Mouse (Mus musculus) liver, embryonic 16.5 days (tissue): ENCODE results near the gene Ptprr. TPM values are rescaled to one million over a fixed set of nuclear protein-coding genes. Genes with fewer than 3 reads are reported as not detected.

Experiments
- ATAC-seq: fragments of 200-750 bp; cut with Nextera tagmentation; 2 replicates; pipeline ENCODE4 v1.8.0; 2017; ENCODE audit warnings: low read depth, mild to moderate bottlenecking, moderate number of reproducible peaks, moderate library complexity
- H3K27ac ChIP-seq: fragments of 300-500 bp; sonication (generic); 2 replicates; pipeline ENCODE4 v1.5.1; 2014; ENCODE audit warnings: mild to moderate bottlenecking, low read length
- H3K27me3 ChIP-seq: fragments of 300-500 bp; sonication (generic); 2 replicates; pipeline ENCODE4 v1.6.1; 2014; ENCODE audit warnings: low read depth, low read length, mixed read lengths; ENCODE audit not compliant: control insufficient read depth, insufficient read depth
- H3K36me3 ChIP-seq: fragments of 300-500 bp; sonication (generic); 2 replicates; pipeline ENCODE4 v1.6.1; 2014; ENCODE audit warnings: mild to moderate bottlenecking; ENCODE audit not compliant: control insufficient read depth, insufficient read depth
- H3K4me1 ChIP-seq: fragments of 300-500 bp; sonication (generic); 2 replicates; pipeline ENCODE4 v1.6.1; 2014; ENCODE audit warnings: low read depth, low read length, mixed read lengths; ENCODE audit not compliant: control insufficient read depth
- H3K4me2 ChIP-seq: fragments of 300-500 bp; sonication (generic); 2 replicates; pipeline ENCODE4 v1.6.1; 2014; ENCODE audit warnings: low read depth, low read length, mixed read lengths
- H3K4me3 ChIP-seq: fragments of 300-500 bp; sonication (generic); 2 replicates; pipeline ENCODE4 v1.5.1; 2014; ENCODE audit warnings: low read depth, mild to moderate bottlenecking, low read length
- H3K9ac ChIP-seq: fragments of 300-500 bp; sonication (generic); 2 replicates; pipeline ENCODE4 v1.6.1; 2014; ENCODE audit warnings: low read depth, low read length
- H3K9me3 ChIP-seq: fragments of 300-500 bp; sonication (generic); replicated peaks from 2 replicates; pipeline ENCODE4 v1.6.1; 2016; ENCODE audit warnings: low read length; ENCODE audit not compliant: control insufficient read depth
- WGBS: fragments of 180-500 bp; shearing (Covaris S2); extraction: QIAGEN DNeasy Blood & Tissue Kit; methylation state at CpG from one replicate; pipeline ENCODE4 v1.1.7; 2014; ENCODE audit not compliant: insufficient replicate concordance; 5-methylcytosine and 5-hydroxymethylcytosine counted together
- polyA plus RNA-seq: library from polyadenylated mRNA; unstranded; fragments of >200 nt; fragmentation: Nextera tagmentation; extraction: Ambion mirVana; gene quantifications from 2 replicates; pipeline ENCODE4 v1.2.1, GENCODE M21; 2015

Gene Ptprr
- polyA plus RNA-seq, 1 experiment from 2014 or later: 0.22 TPM

DNA sequence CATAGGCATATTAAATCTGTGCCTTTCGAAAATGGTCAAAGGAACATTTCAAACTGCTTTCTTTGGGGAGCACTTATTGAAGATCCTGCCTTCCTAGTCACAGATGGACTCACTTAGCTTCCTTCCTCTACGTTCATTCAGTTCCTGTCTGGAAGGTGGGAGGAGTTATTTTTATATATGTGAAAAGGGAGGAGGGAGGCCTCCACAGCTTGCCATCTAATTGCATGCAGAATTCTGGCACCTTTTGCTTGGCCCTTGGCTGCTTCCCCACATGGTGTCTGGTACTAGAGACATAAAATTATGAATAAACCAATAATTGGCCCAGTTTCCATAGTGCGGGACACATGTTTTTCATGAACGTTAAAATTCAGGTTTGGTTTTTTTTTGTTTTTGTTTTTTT lies 90.2 kb downstream of the Ptprr start:
- H3K9me3 ChIP-seq: no peaks in the 10 kb centered on the region
- H3K27ac ChIP-seq: no peak overlapping the region
- no peaks in the 10 kb centered on the region for H3K36me3 ChIP-seq
- H3K4me2 ChIP-seq: no peak overlapping the region
- no peak overlapping the region for H3K9ac ChIP-seq
- H3K27me3 ChIP-seq: no peaks in the 10 kb centered on the region
- WGBS: 46% methylated on average over 4 of the region's 4 CpGs
- no peak overlapping the region for H3K4me3 ChIP-seq
- H3K4me1 ChIP-seq: no peaks in the 10 kb centered on the region
- ATAC-seq: no peak

DNA sequence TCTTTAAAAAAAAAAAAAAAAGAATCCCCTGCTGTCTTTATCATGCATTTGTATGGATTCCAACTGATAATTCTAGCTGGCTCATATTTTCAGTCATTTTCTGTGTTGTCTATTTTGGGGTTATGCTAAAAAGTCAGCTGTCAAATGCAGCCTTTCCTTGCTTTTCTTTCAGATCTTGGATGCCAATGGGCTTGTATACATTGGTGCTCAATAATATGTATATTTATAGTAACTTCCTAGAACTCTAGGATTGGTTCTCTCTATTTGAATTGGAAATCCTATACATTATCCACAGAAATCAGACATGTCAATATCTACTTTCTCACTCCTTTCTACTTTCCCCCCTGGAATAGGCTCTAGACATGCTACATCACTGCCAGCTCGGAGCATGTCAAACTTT lies 90.7 kb downstream of the Ptprr start:
- no peak overlapping the region for H3K4me3 ChIP-seq
- H3K36me3 ChIP-seq: no peaks in the 10 kb centered on the region
- WGBS: 63% methylated on average over 1 of the region's 1 CpGs
- no peaks in the 10 kb centered on the region for H3K9me3 ChIP-seq
- H3K27ac ChIP-seq: no peak overlapping the region
- no peak for ATAC-seq
- no peak overlapping the region for H3K4me2 ChIP-seq
- no peaks in the 10 kb centered on the region for H3K27me3 ChIP-seq
- H3K9ac ChIP-seq: no peak overlapping the region
- no peaks in the 10 kb centered on the region for H3K4me1 ChIP-seq

DNA sequence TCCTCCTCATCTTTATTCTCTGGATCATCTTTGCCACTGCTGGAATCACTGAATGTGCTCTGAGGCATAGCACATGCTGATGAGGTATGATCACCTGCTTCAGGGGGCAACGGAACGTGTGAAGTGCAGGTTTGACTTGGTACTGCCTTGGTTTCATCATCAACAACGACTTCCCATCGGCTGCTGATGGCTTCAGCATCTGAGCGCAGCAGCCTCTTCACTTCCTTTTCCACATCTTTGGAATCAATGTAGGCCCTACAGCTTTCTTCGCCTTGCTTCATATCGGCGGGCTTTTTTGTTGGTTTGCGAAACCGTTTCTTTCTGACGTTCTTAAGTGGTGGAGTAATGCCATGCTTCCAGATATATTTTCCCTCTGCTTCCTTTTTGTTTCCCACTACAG lies 94.9 kb downstream of the Ptprr start:
- no peaks in the 10 kb centered on the region for H3K27me3 ChIP-seq
- no peak for ATAC-seq
- H3K27ac ChIP-seq: no peak overlapping the region
- 74% methylated on average over 11 of the region's 11 CpGs for WGBS
- H3K4me2 ChIP-seq: no peak overlapping the region
- H3K4me1 ChIP-seq: no peaks in the 10 kb centered on the region
- no peaks in the 10 kb centered on the region for H3K36me3 ChIP-seq
- H3K9ac ChIP-seq: no peak overlapping the region
- no peaks in the 10 kb centered on the region for H3K9me3 ChIP-seq
- no peak overlapping the region for H3K4me3 ChIP-seq

DNA sequence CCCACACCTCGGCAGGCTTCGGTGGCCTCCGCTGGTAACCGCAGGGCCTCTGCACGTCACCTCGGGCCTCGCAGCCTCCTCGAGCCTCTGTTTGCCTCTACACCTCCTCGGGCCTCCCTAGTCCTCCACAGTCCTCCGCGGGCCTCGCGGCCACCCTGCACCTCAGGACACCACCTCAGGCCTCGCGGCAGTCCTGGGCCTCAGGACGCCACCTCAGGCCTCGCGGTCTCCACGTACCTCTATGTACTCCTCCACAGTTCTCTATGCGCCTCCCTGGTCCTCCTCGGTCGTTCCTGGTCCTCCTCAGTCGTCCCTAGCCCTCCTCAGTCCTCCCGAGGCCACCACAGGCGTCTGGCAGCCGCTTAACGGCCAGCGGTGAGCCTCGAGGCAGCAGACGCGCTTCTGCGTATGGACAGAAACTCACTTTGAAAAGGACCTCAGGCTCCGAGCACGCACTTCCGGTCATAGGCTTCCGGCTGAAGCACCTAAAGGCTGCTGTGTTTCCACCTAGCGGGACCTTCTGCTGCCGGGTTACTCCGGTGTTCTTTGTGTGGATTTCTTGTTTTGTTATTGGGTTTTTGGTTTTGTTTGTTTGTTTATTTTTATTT lies 96.0 kb downstream of the Ptprr start, which contains the start of gene 4933416C03Rik:
Gene 4933416C03Rik, minus strand, starts transcription at position 51 of the 608 bp plus-strand sequence.
- Histone ChIP-seq H3K4me2 (no peak within 1 kb of the TSS), H3K4me3 (no peak within 1 kb of the TSS)

DNA sequence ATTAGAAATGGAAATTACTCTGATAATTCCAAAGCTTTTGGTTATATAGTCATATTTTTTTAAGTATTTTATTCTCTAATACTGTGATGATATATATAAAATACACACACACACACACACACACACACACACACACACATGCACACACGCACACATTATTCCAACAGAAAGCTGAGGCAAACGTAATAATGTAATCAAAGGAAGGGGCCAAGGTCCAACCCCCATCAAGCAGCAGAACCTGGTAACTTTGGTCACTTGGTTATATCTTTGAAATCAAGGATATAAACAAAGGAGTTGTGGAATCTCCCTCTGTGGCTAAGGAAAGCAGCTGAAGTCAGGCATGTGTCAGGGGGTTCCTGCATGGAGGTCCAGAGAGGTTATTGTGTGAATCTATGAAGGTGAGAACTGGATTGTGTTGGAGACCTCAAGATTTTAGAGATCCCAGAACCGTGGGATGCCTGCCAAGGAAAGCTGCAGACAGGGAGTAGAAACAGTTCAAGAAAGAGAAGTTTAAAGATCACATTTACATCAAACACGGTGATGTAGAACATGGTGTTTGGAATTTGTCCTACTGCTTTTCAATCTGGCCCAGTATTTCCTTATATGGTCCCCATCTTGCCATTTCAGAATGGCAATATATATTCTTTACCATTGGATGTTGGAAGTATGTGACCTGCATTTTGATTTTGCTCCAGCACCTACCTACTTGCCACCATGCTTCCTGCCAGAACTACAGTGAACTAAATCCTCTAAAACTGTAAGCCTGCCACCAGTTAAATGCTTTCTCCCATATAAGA lies 98.1 kb downstream of the Ptprr start:
- Histone ChIP-seq H3K4me3 (no peak overlapping the region), H3K4me1 (no peaks in the 10 kb centered on the region), H3K4me2 (no peak overlapping the region), H3K9me3 (no peaks in the 10 kb centered on the region), H3K9ac (no peak overlapping the region), H3K27me3 (no peaks in the 10 kb centered on the region), H3K27ac (no peak overlapping the region), H3K36me3 (no peaks in the 10 kb centered on the region)
- no peak for ATAC-seq
- WGBS: 56% methylated on average over 4 of the region's 4 CpGs

More for the DNA sequence above, 96.0 kb downstream of the Ptprr start, which contains the start of gene 4933416C03Rik:
- no peak for ATAC-seq
- no peak within 1 kb of the TSS for H3K9ac ChIP-seq
- H3K9me3 ChIP-seq: no peaks in the 10 kb centered on the region
- WGBS: 84% methylated on average over 39 of the region's 39 CpGs
- no peaks in the 10 kb centered on the region for H3K36me3 ChIP-seq
- no peaks in the 10 kb centered on the region for H3K4me1 ChIP-seq
- no peak within 1 kb of the TSS for H3K27ac ChIP-seq
- H3K27me3 ChIP-seq: no peaks in the 10 kb centered on the region

DNA sequence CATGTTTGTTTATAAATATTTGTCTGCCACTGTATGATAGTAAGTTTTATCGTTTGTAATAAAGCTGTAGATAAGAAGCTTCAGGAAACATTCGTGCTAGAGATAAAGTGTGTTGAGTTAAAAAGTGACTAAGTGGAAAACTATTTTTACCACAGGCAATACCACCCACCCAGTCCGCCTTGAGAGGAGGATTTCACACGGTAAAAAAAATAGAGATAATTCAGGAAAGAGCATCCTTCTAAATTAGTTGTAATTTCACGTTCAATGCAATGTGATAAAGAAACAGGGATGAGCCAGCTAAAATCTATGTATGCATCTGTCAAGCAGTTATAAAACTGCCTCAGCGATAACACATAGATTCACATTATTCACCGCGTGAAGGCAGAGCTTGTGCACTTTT lies 99.0 kb downstream of the Ptprr start:
- no peak overlapping the region for H3K4me3 ChIP-seq
- no peaks in the 10 kb centered on the region for H3K4me1 ChIP-seq
- WGBS: 41% methylated on average over 8 of the region's 8 CpGs
- ATAC-seq: no peak
- H3K36me3 ChIP-seq: no peaks in the 10 kb centered on the region
- no peak overlapping the region for H3K27ac ChIP-seq
- no peak overlapping the region for H3K4me2 ChIP-seq
- no peaks in the 10 kb centered on the region for H3K9me3 ChIP-seq
- H3K27me3 ChIP-seq: no peaks in the 10 kb centered on the region
- no peak overlapping the region for H3K9ac ChIP-seq

DNA sequence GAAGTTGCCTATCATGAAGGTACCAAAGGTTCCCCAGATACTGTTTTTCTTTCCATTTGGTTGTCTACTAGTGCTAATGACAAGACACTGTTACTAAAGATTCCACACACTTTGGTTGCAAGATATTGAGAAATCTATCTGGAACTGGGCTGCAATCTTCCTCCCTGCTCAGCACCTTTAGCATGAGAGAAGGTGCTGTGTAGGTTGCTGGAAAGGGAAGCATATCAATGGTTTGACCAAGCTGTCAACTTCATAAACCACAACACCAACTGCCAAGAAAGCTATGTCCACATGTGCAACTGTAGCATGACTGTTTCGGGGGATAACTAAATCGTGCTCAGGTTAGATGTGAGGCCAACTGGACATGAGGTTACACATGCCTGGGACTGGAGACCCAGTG lies 103.5 kb downstream of the Ptprr start:
- Histone ChIP-seq H3K27ac (no peak overlapping the region), H3K4me1 (no peaks in the 10 kb centered on the region), H3K9ac (no peak overlapping the region), H3K27me3 (no peaks in the 10 kb centered on the region), H3K36me3 (no peaks in the 10 kb centered on the region), H3K9me3 (no peaks in the 10 kb centered on the region), H3K4me2 (no peak overlapping the region), H3K4me3 (no peak overlapping the region)
- no peak for ATAC-seq
- 15% methylated on average over 2 of the region's 2 CpGs for WGBS

GRCm38 (mm10) chr10:116123808-116124207 lies 105.8 kb downstream of the Ptprr start:
- Histone ChIP-seq H3K9me3 (no peaks in the 10 kb centered on the region), H3K9ac (no peak overlapping the region), H3K4me3 (no peak overlapping the region), H3K4me1 (no peaks in the 10 kb centered on the region), H3K27ac (no peak overlapping the region), H3K27me3 (no peaks in the 10 kb centered on the region), H3K4me2 (no peak overlapping the region), H3K36me3 (no peaks in the 10 kb centered on the region)
- ATAC-seq: no peak
- WGBS: 74% methylated on average over 2 of the region's 2 CpGs

- Histone ChIP-seq H3K4me1 (no peaks in the 10 kb centered on the region), H3K36me3 (no peaks in the 10 kb centered on the region), H3K27ac (no peak overlapping the region), H3K27me3 (no peaks in the 10 kb centered on the region), H3K9me3 (no peaks in the 10 kb centered on the region), H3K4me3 (no peak overlapping the region), H3K9ac (no peak overlapping the region), H3K4me2 (no peak overlapping the region)
- no peak for ATAC-seq
- WGBS: 56% methylated on average over 5 of the region's 5 CpGs
These were observed 107.4 kb downstream of the Ptprr start for GRCm38 (mm10) chr10:116125364-116125763.
